Mouse (Mus musculus) kidney, adult 2 months (tissue): ENCODE measurements around the gene Nod1.

ENCODE experiments used
- CTCF ChIP-seq: fragments of 200-500 bp; conservative IDR thresholded peaks from 2 replicates; pipeline ENCODE4 v1.5.1; 2011; ENCODE audit warnings: low read depth, mild to moderate bottlenecking, control low read depth, low read length, moderate library complexity, mixed read lengths; ENCODE audit not compliant: insufficient read depth, insufficient read length
- POLR2A ChIP-seq: fragments of 200-500 bp; IDR thresholded peaks from one replicate; pipeline ENCODE4 v1.6.1; 2011; ENCODE audit warnings: low read depth, low read length, control low read depth

DNA sequence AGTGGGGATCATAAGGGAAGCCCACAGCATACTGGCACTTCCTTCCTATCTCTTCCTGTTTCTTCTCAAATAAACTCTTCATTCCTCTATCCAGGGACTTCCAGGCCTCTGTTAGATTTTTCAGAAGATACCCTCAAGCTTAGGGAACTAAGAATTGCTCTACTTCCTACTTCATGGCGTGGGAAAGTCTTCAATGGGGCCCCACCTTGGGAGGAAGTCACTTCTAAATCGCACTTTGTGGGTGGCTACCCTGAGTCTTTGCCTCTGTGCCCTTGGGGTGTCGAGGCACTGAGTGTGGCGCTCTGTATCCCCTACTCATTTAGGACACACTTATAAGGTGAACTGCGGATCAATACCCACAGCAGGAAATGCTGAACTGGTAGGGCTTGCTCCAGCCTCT is 23.7 kb downstream of the Nod1 start:
- TF ChIP-seq CTCF (no peak), POLR2A (no peak)
